Mouse (Mus musculus) layer of hippocampus, adult 8-10 months (tissue): ENCODE measurements around the gene Tgfb1i1. TPM values are rescaled to one million over a fixed set of nuclear protein-coding genes. Genes with fewer than 3 reads are reported as not detected.

Source experiments
- DNase-seq, 2 experiments: peaks; one replicate each; pipeline ENCODE4 v3.0.0; 2022; ENCODE audit warnings: low spot score in 2 of 2
- total RNA-seq, 4 experiments: library from RNA; stranded (reverse); gene quantifications; 2 replicates each; pipeline ENCODE4 v1.2.4; 2022

The Tgfb1i1 gene
- total RNA-seq, 4 experiments from 2014 or later, result 13.2 to 16.4 (median 13.6) TPM

GRCm38 (mm10) chr7:128244410-128245025 lies 2.1 kb upstream of the Tgfb1i1 start:
- DNase-seq, result no peak

GRCm38 (mm10) chr7:128245547-128245946 lies 1.1 kb upstream of the Tgfb1i1 start:
- DNase-seq, result no peak

- DNase-seq, result peak; percentile 74 to 86
Measured at GRCm38 (mm10) chr7:128247443-128247842, 831 bp downstream of the Tgfb1i1 start.

- DNase-seq, result no peak
Measured at GRCm38 (mm10) chr7:128248081-128249042, 1.8 kb downstream of the Tgfb1i1 start.

GRCm38 (mm10) chr7:128249998-128250397 lies 3.4 kb downstream of the Tgfb1i1 start:
- DNase-seq, result no peak

- no peak for DNase-seq
Measured at GRCm38 (mm10) chr7:128251946-128252345, 5.3 kb downstream of the Tgfb1i1 start.

- DNase-seq, result peak; percentile 79 to 82
Measured at GRCm38 (mm10) chr7:128252609-128253008, 6.0 kb downstream of the Tgfb1i1 start.

- DNase-seq, result no peak
Measured at GRCm38 (mm10) chr7:128254978-128255377, 8.4 kb downstream of the Tgfb1i1 start.

- DNase-seq, result no peak
Measured at GRCm38 (mm10) chr7:128255757-128256156, 9.1 kb downstream of the Tgfb1i1 start.

GRCm38 (mm10) chr7:128256783-128257334 lies 10.2 kb downstream of the Tgfb1i1 start:
- DNase-seq, result no peak

- DNase-seq, result no peak
Measured at GRCm38 (mm10) chr7:128265411-128265810, 18.8 kb downstream of the Tgfb1i1 start, which contains the start of gene Slc5a2. Slc5a2 (plus strand) TSS chr7:128265657.

- DNase-seq, result no peak
Measured at GRCm38 (mm10) chr7:128266056-128266455, 19.4 kb downstream of the Tgfb1i1 start.

GRCm38 (mm10) chr7:128267391-128267790 lies 20.8 kb downstream of the Tgfb1i1 start:
- no peak for DNase-seq

GRCm38 (mm10) chr7:128267813-128268212 lies 21.2 kb downstream of the Tgfb1i1 start:
- DNase-seq, result no peak

GRCm38 (mm10) chr7:128270431-128270850 lies 23.8 kb downstream of the Tgfb1i1 start:
- no peak for DNase-seq

- DNase-seq, result no peak
Measured at GRCm38 (mm10) chr7:128271496-128271895, 24.9 kb downstream of the Tgfb1i1 start.

- DNase-seq, result no peak
Measured at GRCm38 (mm10) chr7:128276051-128276450, 29.4 kb downstream of the Tgfb1i1 start.

GRCm38 (mm10) chr7:128279750-128280149 lies 33.1 kb downstream of the Tgfb1i1 start:
- DNase-seq, result no peak

- no peak for DNase-seq
Measured at GRCm38 (mm10) chr7:128281765-128282164, 35.2 kb downstream of the Tgfb1i1 start.

GRCm38 (mm10) chr7:128282532-128283244 lies 36.1 kb downstream of the Tgfb1i1 start:
- no peak for DNase-seq

- DNase-seq, result no peak
Measured at GRCm38 (mm10) chr7:128284047-128284446, 37.4 kb downstream of the Tgfb1i1 start.
